Mouse (Mus musculus) sigmoid colon, adult 10 weeks (tissue): ENCODE data around the gene Vmn2r16. TPM values are rescaled to one million over a fixed set of nuclear protein-coding genes. Genes with fewer than 3 reads are reported as not detected.

Source experiments
- polyA plus RNA-seq: library from polyadenylated mRNA; stranded (reverse); fragments of 350-450 nt; fragmentation: Illumina TruSeq; extraction: RNeasy Lipid Tissue Mini Kit (QIAGEN cat#74804); gene quantifications from one replicate; pipeline ENCODE4 v1.2.3, GENCODE M21; 2014; ENCODE audit warnings: low read depth, low replicate concordance

Vmn2r16 gene
- polyA plus RNA-seq = not detected

DNA sequence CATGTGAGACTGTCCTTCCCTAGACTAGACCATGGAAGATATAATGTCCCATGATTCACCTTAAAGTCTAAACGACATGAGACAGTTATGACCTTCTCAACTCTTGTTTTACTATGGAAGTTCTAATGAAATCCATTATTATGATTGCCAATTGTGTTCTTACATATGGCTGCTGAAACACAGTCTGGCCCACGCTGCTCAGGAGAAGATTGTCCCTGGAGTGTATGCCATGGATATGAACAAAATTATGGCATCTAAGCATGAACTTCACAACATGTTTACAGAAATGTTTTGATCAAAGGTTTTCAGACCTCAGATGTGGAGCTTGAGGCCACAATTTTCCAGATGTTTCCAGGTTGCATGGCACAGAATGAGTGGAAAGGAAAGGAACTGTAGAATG, at the start of gene Vmn2r16:
Gene Vmn2r16, plus strand, starts transcription at position 301 of the 400 bp plus-strand sequence.

DNA sequence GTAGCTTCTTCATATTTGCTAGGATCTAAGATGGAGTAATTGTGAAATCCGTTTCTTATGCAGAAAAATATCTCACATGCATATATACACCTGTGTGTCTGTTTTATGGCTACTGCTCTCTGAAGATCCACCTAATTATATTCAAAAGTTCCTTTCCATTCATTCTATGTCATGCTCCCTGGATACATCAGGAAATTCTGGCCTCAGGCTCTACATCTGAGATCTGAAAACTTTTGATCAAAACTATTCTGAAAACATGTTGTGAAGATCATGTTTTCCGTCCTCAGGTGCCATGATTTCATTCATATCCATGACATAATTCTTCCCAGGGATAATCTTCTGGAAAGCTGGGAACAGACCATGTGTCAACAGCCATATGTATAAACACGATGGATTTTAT, 32.4 kb upstream of the Vmn2r16 start, which contains the start of gene Vmn2r15:
Gene Vmn2r15, minus strand, starts transcription at position 101 of the 400 bp plus-strand sequence.

DNA sequence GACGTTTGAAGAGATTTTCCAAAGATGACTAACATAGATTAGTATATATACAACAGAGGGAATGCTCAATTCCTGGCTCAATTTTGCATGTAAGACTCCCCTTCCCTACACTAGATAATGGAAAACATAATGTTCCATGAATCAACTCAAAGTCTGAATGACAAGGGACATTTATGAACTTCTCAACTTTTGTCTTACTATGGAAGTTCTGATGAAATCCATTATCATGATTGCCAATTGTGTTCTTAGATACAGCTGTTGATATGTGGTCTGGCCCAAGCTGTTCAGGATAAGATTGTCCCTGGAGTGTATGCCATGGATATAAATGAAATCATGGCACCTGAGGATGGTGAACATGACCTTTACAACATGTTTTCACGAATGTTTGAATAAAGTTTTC, 89.4 kb downstream of the Vmn2r16 start, which contains the start of gene Vmn2r17:
Gene Vmn2r17, plus strand, starts transcription at position 301 of the 400 bp plus-strand sequence.

Other genes starting within 250 kb of the Vmn2r16 start
- not detected for gene Vmn2r12, start 232.2 kb upstream of the Vmn2r16 start, polyA plus RNA-seq
- not detected for gene Vmn2r13, start 138.0 kb upstream of the Vmn2r16 start, polyA plus RNA-seq
- gene Vmn2r14, start 105.5 kb upstream of the Vmn2r16 start, polyA plus RNA-seq = not detected
- not detected for gene Vmn2r15, start 32.5 kb upstream of the Vmn2r16 start, polyA plus RNA-seq
- not detected for gene Vmn2r17, start 89.5 kb downstream of the Vmn2r16 start, polyA plus RNA-seq
- gene Crlf2, start 228.8 kb downstream of the Vmn2r16 start, polyA plus RNA-seq = 1.0 TPM